Mouse (Mus musculus): ENCODE results near the gene Il1rl1. TPM values are rescaled to one million over a fixed set of nuclear protein-coding genes. Genes with fewer than 3 reads are reported as not detected.

Il1rl1 gene
- polyA plus RNA-seq, 1 experiment from 2014 or later, result not detected

GRCm38 (mm10) chr1:40499708-40500107 lies 70.3 kb downstream of the Il1rl1 start:
- Histone ChIP-seq H3K36me3 (no peaks in the 10 kb centered on the region), H3K27me3 (no peaks in the 10 kb centered on the region), H3K9ac (replicated peaks) (no peak overlapping the region), H3K4me3 (no peak overlapping the region), H3K4me1 (no peaks in the 10 kb centered on the region), H3K27ac (replicated peaks) (no peak overlapping the region), H3K4me2 (replicated peaks) (no peak overlapping the region), H3K9me3 (no peaks in the 10 kb centered on the region)
- WGBS, result 94% methylated on average over 1 of the region's 1 CpGs
- no peak for ATAC-seq (ENCODE audit: low FRiP score, low read depth)

DNA sequence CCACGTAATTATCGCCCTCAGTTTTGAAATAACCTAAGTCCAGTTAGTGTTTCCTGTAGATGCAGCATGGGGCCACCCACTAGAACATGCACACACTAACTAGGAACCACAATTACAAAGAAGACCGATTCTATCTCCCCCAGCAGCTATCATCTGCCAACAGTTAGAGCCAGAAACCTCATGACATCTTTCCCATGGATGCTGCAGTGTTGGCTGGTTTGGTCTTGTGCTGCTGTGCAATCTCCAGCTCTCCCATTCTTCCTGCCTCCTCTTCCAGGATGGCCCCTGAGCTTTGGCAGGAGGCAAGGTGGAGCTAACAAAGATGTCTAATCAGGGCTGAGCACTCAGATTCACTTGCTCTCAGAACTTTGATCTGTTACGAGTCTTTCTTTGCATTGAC lies 71.8 kb downstream of the Il1rl1 start:
- Histone ChIP-seq H3K4me1 (no peaks in the 10 kb centered on the region), H3K27me3 (no peaks in the 10 kb centered on the region), H3K9ac (replicated peaks) (no peak overlapping the region), H3K4me3 (no peak overlapping the region), H3K4me2 (replicated peaks) (no peak overlapping the region), H3K36me3 (no peaks in the 10 kb centered on the region), H3K9me3 (no peaks in the 10 kb centered on the region), H3K27ac (replicated peaks) (no peak overlapping the region)
- no peak for ATAC-seq (ENCODE audit: low FRiP score, low read depth)
- 90% methylated on average over 4 of the region's 4 CpGs for WGBS

GRCm38 (mm10) chr1:40501546-40502398 lies 72.4 kb downstream of the Il1rl1 start:
- Histone ChIP-seq H3K27ac (replicated peaks) (no peak overlapping the region), H3K9me3 (no peaks in the 10 kb centered on the region), H3K4me3 (no peak overlapping the region), H3K36me3 (no peaks in the 10 kb centered on the region), H3K4me1 (no peaks in the 10 kb centered on the region), H3K4me2 (replicated peaks) (no peak overlapping the region), H3K27me3 (no peaks in the 10 kb centered on the region), H3K9ac (replicated peaks) (no peak overlapping the region)
- 88% methylated on average over 11 of the region's 11 CpGs for WGBS
- no peak for ATAC-seq (ENCODE audit: low FRiP score, low read depth)

- no peak for ATAC-seq (ENCODE audit: low FRiP score, low read depth)
- no peaks in the 10 kb centered on the region for H3K27me3 ChIP-seq
- H3K4me3 ChIP-seq, result no peak overlapping the region
- no peak overlapping the region for H3K4me2 ChIP-seq (replicated peaks)
- H3K4me1 ChIP-seq, result no peaks in the 10 kb centered on the region
- 83% methylated on average over 5 of the region's 5 CpGs for WGBS
- H3K27ac ChIP-seq (replicated peaks), result no peak overlapping the region
- H3K36me3 ChIP-seq, result no peaks in the 10 kb centered on the region
- no peak overlapping the region for H3K9ac ChIP-seq (replicated peaks)
- H3K9me3 ChIP-seq, result no peaks in the 10 kb centered on the region
These were observed 75.2 kb downstream of the Il1rl1 start for GRCm38 (mm10) chr1:40504548-40504947.

Other genes starting within 250 kb of the Il1rl1 start
- gene Il1r1, start 204.5 kb upstream of the Il1rl1 start, polyA plus RNA-seq (2016; fragmentation: Nextera tagmentation; extraction: Ambion mirVana), result 1.2 and 1.9 TPM in 2 replicates
- gene Il1rl2, start 105.0 kb upstream of the Il1rl1 start, polyA plus RNA-seq (2016; fragmentation: Nextera tagmentation; extraction: Ambion mirVana), result 1.6 and 1.7 TPM in 2 replicates
- gene Il18r1, start 36.0 kb downstream of the Il1rl1 start, polyA plus RNA-seq (2016; fragmentation: Nextera tagmentation; extraction: Ambion mirVana), result not detected in 2 replicates
- gene Il18rap, start 85.8 kb downstream of the Il1rl1 start, polyA plus RNA-seq (2016; fragmentation: Nextera tagmentation; extraction: Ambion mirVana), result 0.15 and 0.39 TPM in 2 replicates
- not detected in 2 replicates for gene Slc9a4, start 150.5 kb downstream of the Il1rl1 start, polyA plus RNA-seq (2016; fragmentation: Nextera tagmentation; extraction: Ambion mirVana)

Data from midbrain, embryonic 12.5 days (tissue).